Mouse (Mus musculus): ENCODE data around the gene Swap70.

Gene Swap70

GRCm38 (mm10) chr7:110239590-110239989, 18.1 kb downstream of the Swap70 start:
- DNase-seq: no peak

GRCm38 (mm10) chr7:110241472-110242289, 20.2 kb downstream of the Swap70 start:
- DNase-seq: no peak

- no peak for DNase-seq
These were observed 20.7 kb downstream of the Swap70 start for GRCm38 (mm10) chr7:110242290-110242581.

- DNase-seq: no peak
These were observed 23.6 kb downstream of the Swap70 start for GRCm38 (mm10) chr7:110245128-110245527.

- DNase-seq: no peak
These were observed 25.0 kb downstream of the Swap70 start for GRCm38 (mm10) chr7:110246526-110246925.

GRCm38 (mm10) chr7:110247801-110248200, 26.3 kb downstream of the Swap70 start:
- no peak for DNase-seq

- DNase-seq: no peak
These were observed 27.2 kb downstream of the Swap70 start for GRCm38 (mm10) chr7:110248677-110249076.

GRCm38 (mm10) chr7:110253861-110254260, 32.4 kb downstream of the Swap70 start:
- no peak for DNase-seq

- no peak for DNase-seq
These were observed 32.9 kb downstream of the Swap70 start for GRCm38 (mm10) chr7:110254395-110254794.

- no peak for DNase-seq
These were observed 35.5 kb downstream of the Swap70 start for GRCm38 (mm10) chr7:110257059-110257458.

- DNase-seq: no peak
These were observed 36.9 kb downstream of the Swap70 start for GRCm38 (mm10) chr7:110258196-110258950.

GRCm38 (mm10) chr7:110259966-110260711, 38.6 kb downstream of the Swap70 start:
- no peak for DNase-seq

GRCm38 (mm10) chr7:110261807-110262206, 40.3 kb downstream of the Swap70 start:
- DNase-seq: no peak

GRCm38 (mm10) chr7:110262661-110263060, 41.1 kb downstream of the Swap70 start:
- DNase-seq: no peak

GRCm38 (mm10) chr7:110263474-110263873, 42.0 kb downstream of the Swap70 start:
- DNase-seq: no peak

GRCm38 (mm10) chr7:110265796-110266195, 44.3 kb downstream of the Swap70 start:
- DNase-seq: peak; percentile 90

- DNase-seq: no peak
These were observed 45.5 kb downstream of the Swap70 start for GRCm38 (mm10) chr7:110267014-110267413.

- no peak for DNase-seq
These were observed 46.5 kb downstream of the Swap70 start for GRCm38 (mm10) chr7:110267994-110268393.

GRCm38 (mm10) chr7:110268511-110268910, 47.0 kb downstream of the Swap70 start:
- DNase-seq: no peak

- no peak for DNase-seq
These were observed 48.3 kb downstream of the Swap70 start for GRCm38 (mm10) chr7:110269777-110270176.

- DNase-seq: peak; percentile 14
These were observed 48.9 kb downstream of the Swap70 start for GRCm38 (mm10) chr7:110270455-110270854.

- DNase-seq: no peak
These were observed 50.3 kb downstream of the Swap70 start for GRCm38 (mm10) chr7:110271814-110272213.

- no peak for DNase-seq
These were observed 50.9 kb downstream of the Swap70 start for GRCm38 (mm10) chr7:110272434-110272833.

Measured in liver (tissue).